Mouse (Mus musculus) testis, postnatal 10 days (tissue): ENCODE results near the gene Arhgap31.
"Not testable (repeated sequence)": the region's sequence is repeated elsewhere in the genome, so short reads cannot be mapped to it uniquely, and the experiment has no call there.

Experiments used
- DNase-seq: peaks from one replicate; pipeline ENCODE4 v3.0.0; 2021; ENCODE audit warnings: low spot score

The Arhgap31 gene

GRCm38 (mm10) chr16:38724974-38725373, 11.9 kb upstream of the Arhgap31 start:
- no peak for DNase-seq

- no peak for DNase-seq
Observed at GRCm38 (mm10) chr16:38724256-38724655, 11.2 kb upstream of the Arhgap31 start.

- no peak for DNase-seq
Observed at GRCm38 (mm10) chr16:38721377-38721776, 8.3 kb upstream of the Arhgap31 start.

GRCm38 (mm10) chr16:38714259-38714526, 1.1 kb upstream of the Arhgap31 start:
- not testable (repeated sequence) for DNase-seq

GRCm38 (mm10) chr16:38713404-38714258, 557 bp upstream of the Arhgap31 start:
- no peak for DNase-seq

- DNase-seq = no peak
Observed at GRCm38 (mm10) chr16:38712105-38712504, 969 bp downstream of the Arhgap31 start.

GRCm38 (mm10) chr16:38711245-38711644, 1.8 kb downstream of the Arhgap31 start:
- no peak for DNase-seq

- DNase-seq = no peak
Observed at GRCm38 (mm10) chr16:38708962-38709520, 4.0 kb downstream of the Arhgap31 start.

GRCm38 (mm10) chr16:38706782-38707181, 6.3 kb downstream of the Arhgap31 start:
- no peak for DNase-seq

GRCm38 (mm10) chr16:38705531-38706281, 7.4 kb downstream of the Arhgap31 start:
- DNase-seq = no peak

- no peak for DNase-seq
Observed at GRCm38 (mm10) chr16:38703501-38703900, 9.6 kb downstream of the Arhgap31 start.

GRCm38 (mm10) chr16:38702316-38702715, 10.8 kb downstream of the Arhgap31 start:
- no peak for DNase-seq

GRCm38 (mm10) chr16:38701492-38702185, 11.4 kb downstream of the Arhgap31 start:
- DNase-seq = no peak

GRCm38 (mm10) chr16:38700392-38701162, 12.5 kb downstream of the Arhgap31 start:
- no peak for DNase-seq

GRCm38 (mm10) chr16:38697611-38698010, 15.5 kb downstream of the Arhgap31 start:
- DNase-seq = peak; percentile 29

GRCm38 (mm10) chr16:38695557-38695956, 17.5 kb downstream of the Arhgap31 start:
- DNase-seq = no peak

GRCm38 (mm10) chr16:38694906-38695540, 18.1 kb downstream of the Arhgap31 start:
- DNase-seq = no peak

- DNase-seq = no peak
Observed at GRCm38 (mm10) chr16:38690501-38690900, 22.6 kb downstream of the Arhgap31 start.

GRCm38 (mm10) chr16:38689786-38690185, 23.3 kb downstream of the Arhgap31 start:
- no peak for DNase-seq

- no peak for DNase-seq
Observed at GRCm38 (mm10) chr16:38688531-38689264, 24.4 kb downstream of the Arhgap31 start.
